Mouse (Mus musculus) central nervous system, embryonic 11.5 days (tissue): ENCODE results near the gene Slco1a1. TPM values are rescaled to one million over a fixed set of nuclear protein-coding genes. Genes with fewer than 3 reads are reported as not detected.

ENCODE experiments used
- polyA plus RNA-seq: library from polyadenylated mRNA; depleted of rRNA; stranded (reverse); fragments of >200 nt; gene quantifications from 2 replicates; pipeline ENCODE4 v1.2.3, GENCODE M21; 2012; rRNA removed

Slco1a1 gene
- polyA plus RNA-seq: not detected in 2 replicates

DNA sequence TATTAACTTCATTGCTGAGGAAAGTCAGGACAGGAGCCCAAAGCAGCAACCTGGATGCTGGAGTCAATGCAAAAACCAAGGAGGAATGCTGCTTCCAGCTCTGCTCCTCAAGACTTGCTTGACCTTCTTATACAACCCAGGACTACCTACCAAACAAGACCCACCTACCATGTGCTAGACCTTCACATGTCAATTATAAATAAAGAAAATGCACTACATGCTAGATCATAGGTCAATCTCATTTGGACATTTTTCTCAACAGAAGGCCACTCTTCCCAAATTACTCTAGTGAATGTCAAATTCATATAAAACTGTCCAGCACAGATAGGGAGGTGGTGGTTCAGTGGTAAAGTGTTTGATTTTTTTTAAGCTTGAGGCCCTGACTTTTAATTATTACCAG is at the start of gene Slco1a1:
Gene Slco1a1 (minus strand): TSS at position 101 of the 400 bp plus-strand sequence.

Other genes with a start within 250 kb of the Slco1a1 start
- not detected in 2 replicates for gene Gm5724, start 173.2 kb downstream of the Slco1a1 start, polyA plus RNA-seq
- 0.04 TPM in 1 of 2 replicates, not detected in the other for gene Slco1a4, start 90.8 kb downstream of the Slco1a1 start, polyA plus RNA-seq
- 0.05 and 0.09 TPM in 2 replicates for gene Gm6614, start 64.5 kb upstream of the Slco1a1 start, polyA plus RNA-seq